ENCODE assay signal across 13 mouse cellular contexts in the genomic region with DNA sequence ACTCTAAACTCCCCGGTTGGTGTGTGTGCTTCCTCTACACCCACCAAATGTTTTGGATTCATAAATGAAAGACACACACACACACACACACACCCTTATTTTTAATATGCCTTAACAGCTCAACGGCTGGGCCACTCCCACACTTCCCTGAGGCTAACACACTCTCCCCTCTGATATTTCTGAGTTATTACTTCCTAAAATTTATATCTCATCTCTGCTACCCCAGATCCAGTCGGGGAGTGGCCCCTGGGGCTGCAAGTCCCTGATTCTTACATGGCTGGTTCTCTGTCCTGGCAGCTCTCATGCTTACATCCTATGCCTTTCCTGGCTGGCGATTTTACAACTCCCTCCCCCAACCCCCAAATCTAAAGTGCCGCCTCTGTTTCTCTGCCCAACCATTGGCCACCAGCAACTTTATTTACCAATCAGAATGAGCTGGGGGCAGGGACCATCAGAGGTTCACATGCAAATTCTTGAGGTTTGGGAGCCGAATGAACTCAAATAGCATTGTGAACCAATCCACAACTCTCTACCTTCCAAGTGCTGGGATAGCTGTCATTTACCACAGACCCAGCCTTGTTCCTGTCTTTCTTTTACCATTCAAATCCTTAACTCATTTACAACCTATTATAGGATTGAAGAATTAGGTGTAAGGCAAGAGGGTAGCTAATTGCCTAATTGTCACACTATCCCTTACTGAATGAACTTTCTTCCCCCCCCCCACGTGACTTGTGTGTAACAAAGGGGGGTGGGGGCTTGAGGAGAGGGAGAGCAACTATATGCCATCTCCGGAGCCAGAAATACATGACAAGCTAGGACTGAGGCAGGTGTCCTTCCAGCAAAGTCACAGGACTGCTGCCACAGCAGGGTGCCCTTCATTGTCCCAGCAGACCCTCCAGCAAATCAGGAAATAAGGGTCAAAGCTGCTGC. TPM values are rescaled to one million over a fixed set of nuclear protein-coding genes. Genes with fewer than 3 reads are reported as not detected.
DNase-seq lines count a peak whose midpoint lies in the region; ATAC-seq lines count a peak whose summit lies in the region.
"Had no signal": no experiment of that assay in that cellular context is flagged by ENCODE, and none has a peak within 500 bp of the region (broad histone marks: within the 10 kb centered on the region; RNA-seq: fewer than 3 reads in every experiment).

No protein-coding gene starts in this region.

- ATAC-seq in hindbrain, embryonic 14.5 days (ENCODE audit: low FRiP score), result peak; percentile 17; the same call in 1 of the 2 replicates
- ATAC-seq in hindbrain, embryonic 12.5 days (ENCODE audit: low FRiP score), result no peak
- peak; percentile 29; the same call in 1 of the 2 replicates for ATAC-seq in neural tube, embryonic 12.5 days (ENCODE audit: low FRiP score, low read depth)
- peak; percentile 63; the same call in 1 of the 2 replicates for ATAC-seq in forebrain, embryonic 12.5 days (ENCODE audit: low FRiP score)
- ATAC-seq in neural tube, embryonic 14.5 days (ENCODE audit: low read depth), result peak; percentile 15; the same call in 1 of the 2 replicates
- ATAC-seq: activated CD4-positive, CD25-positive, alpha-beta regulatory T cell, adult 4 months had no signal

- peaks cover 6% of the 10 kb centered on the region; the same call in 1 of the 2 replicates for H3K4me1 ChIP-seq in hindbrain, embryonic 14.5 days (replicated peaks; ENCODE audit: control insufficient read depth, insufficient read depth, low read length)
- H3K4me1 ChIP-seq in hindbrain, embryonic 12.5 days, result peaks cover 25% of the 10 kb centered on the region
- H3K4me1 ChIP-seq in neural tube, embryonic 12.5 days, result peaks cover 19% of the 10 kb centered on the region; the same call in 1 of the 2 replicates
- H3K4me1 ChIP-seq in forebrain, embryonic 12.5 days, result peaks cover 24% of the 10 kb centered on the region
- no peaks in the 10 kb centered on the region for H3K4me1 ChIP-seq in neural tube, embryonic 14.5 days (ENCODE audit: control insufficient read depth, insufficient read depth, low read length)

- no peaks in the 10 kb centered on the region for H3K9me3 ChIP-seq in hindbrain, embryonic 14.5 days (ENCODE audit: control insufficient read depth, low read length)
- no peaks in the 10 kb centered on the region for H3K9me3 ChIP-seq in hindbrain, embryonic 12.5 days (replicated peaks)
- no peaks in the 10 kb centered on the region for H3K9me3 ChIP-seq in neural tube, embryonic 12.5 days
- H3K9me3 ChIP-seq in forebrain, embryonic 12.5 days, result no peaks in the 10 kb centered on the region
- no peaks in the 10 kb centered on the region for H3K9me3 ChIP-seq in neural tube, embryonic 14.5 days (ENCODE audit: control insufficient read depth, low read length)

- peaks cover 4% of the 10 kb centered on the region; the same call in 1 of the 2 replicates for H3K27me3 ChIP-seq in hindbrain, embryonic 14.5 days (ENCODE audit: control insufficient read depth, insufficient read depth, low read length)
- H3K27me3 ChIP-seq in hindbrain, embryonic 12.5 days, result peaks cover 4% of the 10 kb centered on the region; the same call in 1 of the 2 replicates
- peaks cover 10% of the 10 kb centered on the region for H3K27me3 ChIP-seq in neural tube, embryonic 12.5 days (replicated peaks)
- H3K27me3 ChIP-seq in forebrain, embryonic 12.5 days, result peaks cover 20% of the 10 kb centered on the region; the same call in 1 of the 2 replicates
- no peaks in the 10 kb centered on the region for H3K27me3 ChIP-seq in neural tube, embryonic 14.5 days (ENCODE audit: control insufficient read depth, insufficient read depth, low read length)

- H3K4me3 ChIP-seq in hindbrain, embryonic 14.5 days (replicated peaks; ENCODE audit: low read length), result no peak overlapping the region
- H3K4me3 ChIP-seq in hindbrain, embryonic 12.5 days, result no peak overlapping the region
- H3K4me3 ChIP-seq in neural tube, embryonic 12.5 days, result no peak overlapping the region
- no peak overlapping the region for H3K4me3 ChIP-seq in forebrain, embryonic 12.5 days (replicated peaks)
- no peak overlapping the region for H3K4me3 ChIP-seq in neural tube, embryonic 14.5 days (ENCODE audit: low read depth, low read length)

- H3K27ac ChIP-seq in hindbrain, embryonic 14.5 days, result no peak overlapping the region
- H3K27ac ChIP-seq in hindbrain, embryonic 12.5 days, result no peak overlapping the region
- H3K27ac ChIP-seq in neural tube, embryonic 12.5 days, result no peak overlapping the region
- no peak overlapping the region for H3K27ac ChIP-seq in forebrain, embryonic 12.5 days
- no peak overlapping the region for H3K27ac ChIP-seq in neural tube, embryonic 14.5 days (ENCODE audit: low read depth, low read length)

- no peaks in the 10 kb centered on the region for H3K36me3 ChIP-seq in hindbrain, embryonic 14.5 days (replicated peaks; ENCODE audit: control insufficient read depth, insufficient read depth)
- no peaks in the 10 kb centered on the region for H3K36me3 ChIP-seq in hindbrain, embryonic 12.5 days
- no peaks in the 10 kb centered on the region for H3K36me3 ChIP-seq in neural tube, embryonic 12.5 days
- no peaks in the 10 kb centered on the region for H3K36me3 ChIP-seq in forebrain, embryonic 12.5 days (replicated peaks)
- H3K36me3 ChIP-seq in neural tube, embryonic 14.5 days (ENCODE audit: control insufficient read depth, insufficient read depth, low read length), result no peaks in the 10 kb centered on the region

- H3K9ac ChIP-seq in hindbrain, embryonic 14.5 days, result no peak overlapping the region
- H3K9ac ChIP-seq in hindbrain, embryonic 12.5 days, result no peak overlapping the region
- H3K9ac ChIP-seq in neural tube, embryonic 12.5 days, result no peak overlapping the region
- no peak overlapping the region for H3K9ac ChIP-seq in forebrain, embryonic 12.5 days
- H3K9ac ChIP-seq in neural tube, embryonic 14.5 days (replicated peaks; ENCODE audit: low read depth, low read length), result no peak overlapping the region

- WGBS in hindbrain, embryonic 14.5 days, result 19% methylated on average over 8 of the region's 8 CpGs
- 13% methylated on average over 8 of the region's 8 CpGs for WGBS in hindbrain, embryonic 12.5 days
- WGBS in neural tube, embryonic 12.5 days, result 13% methylated on average over 8 of the region's 8 CpGs
- 10% methylated on average over 8 of the region's 8 CpGs for WGBS in forebrain, embryonic 12.5 days
- WGBS in neural tube, embryonic 14.5 days, result 12% methylated on average over 8 of the region's 8 CpGs

- DNase-seq in hindbrain, embryonic 14.5 days (ENCODE audit: low spot score), result no peak
- no peak for DNase-seq in neural tube, embryonic 10.5 days (ENCODE audit: extremely low spot score, low spot score)
- DNase-seq in adrenal gland, postnatal 4 days (ENCODE audit: low spot score in 2 of 2), result no peak
- no peak for DNase-seq in layer of hippocampus, adult 8-10 months (ENCODE audit: low spot score in 2 of 2)
- DNase-seq: B cell, adult 2 months; gastrocnemius, postnatal 14 days; heart, postnatal 4 days; left cerebral cortex, postnatal 4 days had no signal

- no peak overlapping the region for H3K4me2 ChIP-seq in hindbrain, embryonic 14.5 days (replicated peaks)
- H3K4me2 ChIP-seq in hindbrain, embryonic 12.5 days (replicated peaks), result no peak overlapping the region
- H3K4me2 ChIP-seq in neural tube, embryonic 12.5 days (replicated peaks), result no peak overlapping the region
- H3K4me2 ChIP-seq in forebrain, embryonic 12.5 days, result peak overlapping the region; percentile 27
- H3K4me2 ChIP-seq in neural tube, embryonic 14.5 days (ENCODE audit: low read depth, low read length), result no peak overlapping the region

RNA-seq across cellular contexts. Expression of a gene that starts 3.7 kb away (rescaled TPM):
- polyA plus RNA-seq in hindbrain, embryonic 14.5 days (2014; fragmentation: Nextera tagmentation; extraction: Ambion mirVana), result 0.07 and 0.21 TPM in 2 replicates
- 0.31 and 0.45 TPM in 2 replicates for polyA plus RNA-seq in hindbrain, embryonic 12.5 days (2016; fragmentation: Nextera tagmentation; extraction: Ambion mirVana)
- polyA plus RNA-seq in neural tube, embryonic 12.5 days (2016; fragmentation: Nextera tagmentation; extraction: Ambion mirVana), result 0.40 and 0.52 TPM in 2 replicates
- not detected in 2 replicates for polyA plus RNA-seq in forebrain, embryonic 12.5 days (2016; fragmentation: Nextera tagmentation; extraction: Ambion mirVana)
- 0.33 and 0.39 TPM in 2 replicates for polyA plus RNA-seq in neural tube, embryonic 14.5 days (2014; fragmentation: Nextera tagmentation; extraction: Ambion mirVana)
- 10 to 100 TPM; 10.1 to 10.2 TPM for total RNA-seq in adrenal gland, postnatal 4 days (2021)
- total RNA-seq in layer of hippocampus, adult 8-10 months (2022), result under 1 TPM; 0.13 to 0.33 (median 0.20) TPM
- total RNA-seq: gastrocnemius, postnatal 14 days; heart, postnatal 4 days; left cerebral cortex, postnatal 4 days had no signal

RNA-seq across cellular contexts. Expression of a gene that starts 36.5 kb away (rescaled TPM):
- 300 and 316 TPM in 2 replicates for polyA plus RNA-seq in hindbrain, embryonic 14.5 days (2014; fragmentation: Nextera tagmentation; extraction: Ambion mirVana)
- polyA plus RNA-seq in hindbrain, embryonic 12.5 days (2016; fragmentation: Nextera tagmentation; extraction: Ambion mirVana), result 292 and 314 TPM in 2 replicates
- 301 and 333 TPM in 2 replicates for polyA plus RNA-seq in neural tube, embryonic 12.5 days (2016; fragmentation: Nextera tagmentation; extraction: Ambion mirVana)
- 379 and 381 TPM in 2 replicates for polyA plus RNA-seq in forebrain, embryonic 12.5 days (2016; fragmentation: Nextera tagmentation; extraction: Ambion mirVana)
- polyA plus RNA-seq in neural tube, embryonic 14.5 days (2014; fragmentation: Nextera tagmentation; extraction: Ambion mirVana), result 272 and 294 TPM in 2 replicates
- total RNA-seq in adrenal gland, postnatal 4 days (2021), result 100 to 1,000 TPM; 263 to 266 TPM
- total RNA-seq in layer of hippocampus, adult 8-10 months (2022), result 10 to 100 TPM; 85.4 to 95.3 (median 92.5) TPM
